Mouse (Mus musculus) neural tube, embryonic 12.5 days (tissue): ENCODE results near the gene Pdp2. TPM values are rescaled to one million over a fixed set of nuclear protein-coding genes. Genes with fewer than 3 reads are reported as not detected.
"Not testable (repeated sequence)": the region's sequence is repeated elsewhere in the genome, so short reads cannot be mapped to it uniquely, and the experiment has no call there.

Experiments
- ATAC-seq: fragments of 200-750 bp; cut with Nextera tagmentation; 2 replicates; pipeline ENCODE4 v1.8.0; 2017; ENCODE audit warnings: low read depth, mild to moderate bottlenecking, moderate TSS enrichment, moderate library complexity; ENCODE audit not compliant: low FRiP score
- H3K27ac ChIP-seq: fragments of 300-500 bp; sonication (generic); 2 replicates; pipeline ENCODE4 v1.5.1; 2016
- H3K27me3 ChIP-seq: fragments of 300-500 bp; sonication (generic); replicated peaks from 2 replicates; pipeline ENCODE4 v1.6.1; 2016; ENCODE audit warnings: mild to moderate bottlenecking
- H3K36me3 ChIP-seq: fragments of 300-500 bp; sonication (generic); 2 replicates; pipeline ENCODE4 v1.6.1; 2016; ENCODE audit warnings: mild to moderate bottlenecking
- H3K4me1 ChIP-seq: fragments of 300-500 bp; sonication (generic); 2 replicates; pipeline ENCODE4 v1.6.1; 2016
- H3K4me2 ChIP-seq: fragments of 300-500 bp; sonication (generic); replicated peaks from 2 replicates; pipeline ENCODE4 v1.6.1; 2016; ENCODE audit warnings: mild to moderate bottlenecking
- H3K4me3 ChIP-seq: fragments of 300-500 bp; sonication (generic); 2 replicates; pipeline ENCODE4 v1.5.1; 2016
- H3K9ac ChIP-seq: fragments of 300-500 bp; sonication (generic); 2 replicates; pipeline ENCODE4 v1.6.1; 2016; ENCODE audit warnings: mild to moderate bottlenecking
- H3K9me3 ChIP-seq: fragments of 300-500 bp; sonication (generic); 2 replicates; pipeline ENCODE4 v1.6.1; 2016; ENCODE audit warnings: mild to moderate bottlenecking
- WGBS: fragments of 180-500 bp; shearing (Covaris S2); methylation state at CpG from one replicate; pipeline ENCODE4 v1.1.7; 2016; 5-methylcytosine and 5-hydroxymethylcytosine counted together
- polyA plus RNA-seq: library from polyadenylated mRNA; unstranded; fragments of >200 nt; fragmentation: Nextera tagmentation; extraction: Ambion mirVana; gene quantifications from 2 replicates; pipeline ENCODE4 v1.2.1, GENCODE M21; 2016

The Pdp2 gene
- polyA plus RNA-seq, 1 experiment from 2014 or later = 17.5 TPM

GRCm38 (mm10) chr8:104577606-104578005 is 13.6 kb upstream of the Pdp2 start:
- not testable (repeated sequence) for H3K4me1 ChIP-seq, H3K4me3 ChIP-seq, ATAC-seq, H3K27me3 ChIP-seq, H3K9ac ChIP-seq, H3K27ac ChIP-seq, H3K36me3 ChIP-seq, H3K9me3 ChIP-seq, H3K4me2 ChIP-seq
- 78% methylated on average over 17 of the region's 17 CpGs for WGBS

DNA sequence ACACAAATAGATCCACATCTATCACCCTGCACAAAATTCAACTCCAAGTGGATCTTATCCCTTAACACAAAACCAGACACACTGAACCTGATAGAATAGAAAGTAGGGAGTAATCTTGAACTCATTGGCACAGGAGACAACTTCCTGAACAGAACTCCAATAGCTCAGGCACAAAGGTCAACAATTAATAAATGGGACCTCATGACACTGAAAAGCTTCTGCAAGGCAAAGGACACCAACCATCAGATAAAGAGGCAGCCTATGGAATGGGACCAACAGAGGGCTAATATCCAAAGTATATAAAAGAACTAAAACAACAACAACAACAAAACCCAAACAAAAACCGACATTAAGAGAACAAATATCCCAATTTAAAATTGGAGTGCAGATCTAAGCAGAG is 6.7 kb upstream of the Pdp2 start:
- 61% methylated on average over 1 of the region's 1 CpGs for WGBS
- peaks cover 6% of the 10 kb centered on the region; the same call in 1 of the 2 replicates for H3K9me3 ChIP-seq
- no peak overlapping the region for H3K9ac ChIP-seq
- H3K4me3 ChIP-seq = no peak overlapping the region
- H3K4me2 ChIP-seq = no peak overlapping the region
- ATAC-seq = no peak
- H3K27ac ChIP-seq = no peak overlapping the region
- H3K27me3 ChIP-seq = no peaks in the 10 kb centered on the region
- H3K36me3 ChIP-seq = no peaks in the 10 kb centered on the region
- H3K4me1 ChIP-seq = no peaks in the 10 kb centered on the region

- no peak overlapping the region for H3K4me2 ChIP-seq
- ATAC-seq = no peak
- H3K27ac ChIP-seq = no peak overlapping the region
- H3K4me3 ChIP-seq = no peak overlapping the region
- 92% methylated on average over 3 of the region's 3 CpGs for WGBS
- peaks cover 11% of the 10 kb centered on the region; the same call in 1 of the 2 replicates for H3K4me1 ChIP-seq
- H3K9me3 ChIP-seq = no peaks in the 10 kb centered on the region
- H3K27me3 ChIP-seq = no peaks in the 10 kb centered on the region
- no peak overlapping the region for H3K9ac ChIP-seq
- H3K36me3 ChIP-seq = peaks cover 17% of the 10 kb centered on the region
Measured at GRCm38 (mm10) chr8:104590284-104590683, 967 bp upstream of the Pdp2 start.

GRCm38 (mm10) chr8:104591856-104592255 is 605 bp downstream of the Pdp2 start:
- Histone ChIP-seq H3K27me3 (no peaks in the 10 kb centered on the region), H3K9me3 (no peaks in the 10 kb centered on the region), H3K27ac (no peak overlapping the region), H3K4me3 (peak overlapping the region; percentile 66), H3K4me2 (peak overlapping the region; percentile 82), H3K36me3 (peaks cover 32% of the 10 kb centered on the region), H3K9ac (peak overlapping the region; percentile 65), H3K4me1 (peaks cover 11% of the 10 kb centered on the region; the same call in 1 of the 2 replicates)
- 2% methylated on average over 9 of the region's 9 CpGs for WGBS
- peak; percentile 15 for ATAC-seq

- Histone ChIP-seq H3K9ac (no peak overlapping the region), H3K27ac (no peak overlapping the region), H3K36me3 (peaks cover 34% of the 10 kb centered on the region), H3K4me3 (no peak overlapping the region), H3K4me2 (peak overlapping the region; percentile 82), H3K4me1 (peaks cover 11% of the 10 kb centered on the region; the same call in 1 of the 2 replicates), H3K9me3 (no peaks in the 10 kb centered on the region), H3K27me3 (no peaks in the 10 kb centered on the region)
- WGBS = 71% methylated on average over 6 of the region's 6 CpGs
- ATAC-seq = no peak
Measured at GRCm38 (mm10) chr8:104592566-104592965, 1.3 kb downstream of the Pdp2 start.

DNA sequence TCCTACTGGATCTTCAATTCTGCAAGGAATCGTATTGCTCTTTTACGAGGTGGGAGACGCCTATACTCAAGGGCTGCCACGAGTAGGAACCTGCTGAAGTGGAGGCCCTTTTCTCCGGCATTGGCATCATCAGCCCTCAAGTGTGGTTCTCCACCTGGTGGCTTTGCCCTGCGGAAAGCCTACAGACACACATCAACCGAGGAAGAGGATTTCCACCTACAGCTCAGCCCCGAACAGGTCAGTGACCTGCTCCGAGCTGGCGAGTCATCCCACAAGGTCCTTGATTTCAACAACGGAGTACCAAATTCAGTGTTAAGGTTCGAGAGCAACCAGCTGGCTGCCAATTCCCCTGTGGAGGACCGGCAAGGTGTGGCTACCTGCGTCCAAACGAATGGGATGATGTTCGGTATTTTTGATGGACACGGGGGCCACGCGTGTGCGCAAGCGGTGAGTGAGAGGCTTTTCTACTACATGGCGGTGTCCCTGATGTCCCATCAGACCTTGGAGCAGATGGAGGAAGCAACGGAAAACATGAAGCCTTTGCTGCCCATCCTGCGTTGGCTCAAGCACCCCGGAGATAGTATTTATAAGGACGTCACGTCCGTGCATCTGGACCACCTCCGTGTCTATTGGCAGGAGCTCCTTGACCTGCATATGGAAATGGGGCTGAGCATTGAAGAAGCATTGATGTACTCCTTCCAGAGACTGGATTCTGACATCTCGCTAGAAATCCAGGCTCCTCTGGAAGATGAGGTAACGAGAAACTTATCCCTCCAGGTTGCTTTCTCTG is 2.5 kb downstream of the Pdp2 start:
- H3K9ac ChIP-seq = no peak overlapping the region
- peaks cover 11% of the 10 kb centered on the region; the same call in 1 of the 2 replicates for H3K4me1 ChIP-seq
- H3K36me3 ChIP-seq = peaks cover 34% of the 10 kb centered on the region
- ATAC-seq = no peak
- H3K4me2 ChIP-seq = no peak overlapping the region
- no peaks in the 10 kb centered on the region for H3K9me3 ChIP-seq
- no peak overlapping the region for H3K27ac ChIP-seq
- 93% methylated on average over 31 of the region's 31 CpGs for WGBS
- H3K4me3 ChIP-seq = no peak overlapping the region
- H3K27me3 ChIP-seq = no peaks in the 10 kb centered on the region

- no peak for ATAC-seq
- H3K4me3 ChIP-seq = no peak overlapping the region
- no peaks in the 10 kb centered on the region for H3K9me3 ChIP-seq
- H3K27me3 ChIP-seq = no peaks in the 10 kb centered on the region
- H3K4me2 ChIP-seq = no peak overlapping the region
- H3K27ac ChIP-seq = no peak overlapping the region
- no peak overlapping the region for H3K9ac ChIP-seq
- H3K4me1 ChIP-seq = peaks cover 11% of the 10 kb centered on the region; the same call in 1 of the 2 replicates
- H3K36me3 ChIP-seq = peaks cover 34% of the 10 kb centered on the region
- 97% methylated on average over 19 of the region's 19 CpGs for WGBS
Measured at GRCm38 (mm10) chr8:104594611-104595362, 3.5 kb downstream of the Pdp2 start.

- Histone ChIP-seq H3K9me3 (no peaks in the 10 kb centered on the region), H3K9ac (no peak overlapping the region), H3K4me3 (no peak overlapping the region), H3K4me2 (no peak overlapping the region), H3K36me3 (peaks cover 34% of the 10 kb centered on the region), H3K27me3 (no peaks in the 10 kb centered on the region), H3K27ac (no peak overlapping the region), H3K4me1 (peaks cover 11% of the 10 kb centered on the region; the same call in 1 of the 2 replicates)
- no peak for ATAC-seq
- WGBS = 89% methylated on average over 21 of the region's 21 CpGs
Measured at GRCm38 (mm10) chr8:104595773-104596536, 4.7 kb downstream of the Pdp2 start.

DNA sequence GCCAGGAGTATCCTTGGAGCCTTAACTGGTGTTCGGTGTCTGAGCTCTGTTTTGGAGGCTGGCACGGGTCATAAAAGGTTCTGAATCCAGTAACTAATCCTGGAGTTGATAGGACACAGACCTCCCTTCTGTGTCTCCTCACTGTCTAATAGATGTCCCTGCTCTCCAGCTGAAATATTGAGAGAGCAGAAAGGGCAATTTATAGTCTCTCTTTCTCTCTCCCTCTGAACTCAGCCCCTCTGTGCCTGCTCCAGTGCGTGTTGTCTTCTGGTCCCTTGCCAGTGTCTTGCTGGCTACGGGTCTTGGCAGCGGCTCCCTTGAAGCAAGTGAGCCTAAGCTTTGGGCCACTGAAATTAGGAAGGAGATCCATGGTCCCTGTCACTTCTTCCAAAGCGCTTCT is 6.4 kb downstream of the Pdp2 start:
- Histone ChIP-seq H3K4me2 (no peak overlapping the region), H3K4me1 (0 out of 2 replicates have a peak, but pooled peaks cover 9% of the 10 kb centered on the region), H3K27ac (no peak overlapping the region), H3K4me3 (no peak overlapping the region), H3K9me3 (no peaks in the 10 kb centered on the region), H3K9ac (no peak overlapping the region), H3K27me3 (0 out of 2 replicates have a peak, but pooled peaks cover 4% of the 10 kb centered on the region), H3K36me3 (peaks cover 34% of the 10 kb centered on the region)
- no peak for ATAC-seq
- WGBS = 85% methylated on average over 6 of the region's 6 CpGs

- Histone ChIP-seq H3K4me1 (0 out of 2 replicates have a peak, but pooled peaks cover 8% of the 10 kb centered on the region), H3K27ac (no peak overlapping the region), H3K9me3 (no peaks in the 10 kb centered on the region), H3K27me3 (0 out of 2 replicates have a peak, but pooled peaks cover 4% of the 10 kb centered on the region), H3K9ac (no peak overlapping the region), H3K36me3 (peaks cover 33% of the 10 kb centered on the region), H3K4me2 (no peak overlapping the region), H3K4me3 (no peak overlapping the region)
- 63% methylated on average over 6 of the region's 6 CpGs for WGBS
- ATAC-seq = no peak
Measured at GRCm38 (mm10) chr8:104598496-104598895, 7.2 kb downstream of the Pdp2 start.

DNA sequence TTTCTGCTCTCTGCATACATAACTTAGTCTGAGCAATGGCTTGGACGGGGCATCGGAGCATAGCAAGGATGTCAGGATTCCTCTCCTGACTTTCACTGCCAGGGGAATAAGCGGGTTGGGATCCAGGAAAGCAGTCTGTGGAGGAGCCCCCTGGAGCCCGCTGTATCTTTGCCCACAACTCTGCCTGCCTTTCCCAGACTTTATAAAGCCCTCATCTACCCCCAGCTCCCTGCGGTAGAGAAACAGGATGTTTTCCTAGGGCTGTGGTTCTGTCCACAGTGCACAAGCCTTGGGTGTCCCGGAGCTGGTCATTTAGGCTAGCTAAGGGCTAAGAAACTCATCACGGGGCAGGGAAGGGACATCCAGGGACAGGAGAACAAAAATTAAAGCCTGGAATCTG is 10.1 kb downstream of the Pdp2 start:
- Histone ChIP-seq H3K9me3 (no peaks in the 10 kb centered on the region), H3K4me1 (0 out of 2 replicates have a peak, but pooled peaks cover 8% of the 10 kb centered on the region)

More for the DNA sequence above, 10.1 kb downstream of the Pdp2 start:
- H3K36me3 ChIP-seq = peaks cover 7% of the 10 kb centered on the region
- WGBS = 25% methylated on average over 7 of the region's 7 CpGs
- no peak overlapping the region for H3K4me3 ChIP-seq
- ATAC-seq = no peak
- 0 out of 2 replicates have a peak, but pooled peaks cover 4% of the 10 kb centered on the region for H3K27me3 ChIP-seq
- H3K9ac ChIP-seq = no peak overlapping the region
- peak overlapping the region; percentile 51 for H3K4me2 ChIP-seq
- H3K27ac ChIP-seq = no peak overlapping the region
